Mouse (Mus musculus): ENCODE data around the gene AL732309.1. TPM values are rescaled to one million over a fixed set of nuclear protein-coding genes. Genes with fewer than 3 reads are reported as not detected.

The AL732309.1 gene
- polyA plus RNA-seq (2015; fragmentation: Nextera tagmentation; extraction: Ambion mirVana) = 10.2 and 10.4 TPM in 2 replicates

DNA sequence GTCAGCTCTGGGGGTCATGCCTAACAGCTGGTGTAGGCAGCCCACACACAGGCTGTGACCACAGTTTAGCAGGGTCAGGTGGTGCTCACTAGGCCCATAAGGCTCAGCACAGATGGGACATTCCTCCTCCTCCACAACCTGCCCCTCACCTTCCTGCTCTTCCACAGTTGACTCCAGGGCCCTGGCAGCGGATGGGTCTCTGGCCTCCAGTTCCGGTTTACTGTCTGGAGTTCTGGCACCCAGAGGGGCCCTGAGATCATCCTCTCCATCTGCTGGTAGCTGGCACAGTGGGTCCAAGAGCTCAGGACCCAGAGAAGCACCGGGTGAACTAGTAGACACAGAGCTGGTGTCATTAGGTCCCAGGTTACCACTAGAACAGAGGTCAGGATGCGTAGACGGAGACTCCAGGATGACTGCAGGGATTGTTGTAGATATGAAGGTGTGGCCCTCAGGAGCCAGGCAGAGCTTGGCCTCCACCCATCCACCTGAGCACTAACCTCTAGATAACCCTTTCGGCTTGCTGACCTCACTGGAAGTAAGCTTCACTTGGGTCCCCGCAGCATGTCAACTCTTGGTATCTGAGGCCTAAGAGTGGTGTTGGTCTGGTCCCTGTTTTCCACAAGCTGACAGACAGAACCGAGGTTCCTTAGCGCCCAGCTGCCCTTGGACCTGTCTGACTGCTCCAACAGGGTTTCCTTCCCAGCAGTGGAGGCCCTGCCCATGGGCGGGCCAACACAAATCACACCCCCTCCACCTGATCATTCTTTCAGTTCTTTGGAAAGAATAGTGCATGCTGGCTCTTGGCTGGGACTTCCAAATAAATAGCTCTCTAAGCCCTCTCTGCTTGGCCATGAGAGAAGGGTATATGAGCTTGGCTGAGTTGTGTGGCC lies at the start of gene AL732309.1:
TSS of gene AL732309.1 (minus strand) at position 681 of the 890 bp plus-strand sequence.
- no peak within 1 kb of the TSS; the same call in 1 of the 2 replicates for H3K27ac ChIP-seq

GRCm38 (mm10) chr2:25293706-25294105 lies 47.0 kb upstream of the AL732309.1 start:
- Histone ChIP-seq H3K27ac (no peak overlapping the region), H3K36me3 (no peaks in the 10 kb centered on the region), H3K27me3 (peaks cover 98% of the 10 kb centered on the region), H3K9me3 (no peaks in the 10 kb centered on the region), H3K4me2 (no peak overlapping the region), H3K4me3 (no peak overlapping the region), H3K9ac (no peak overlapping the region), H3K4me1 (peaks cover 39% of the 10 kb centered on the region)
- no peak for ATAC-seq (ENCODE audit: insufficient number of reproducible peaks, low FRiP score, low TSS enrichment, low read depth)
- WGBS = 69% methylated on average over 9 of the region's 9 CpGs

More for the DNA sequence above, at the start of gene AL732309.1:
- peaks cover 47% of the 10 kb centered on the region for H3K36me3 ChIP-seq
- H3K4me1 ChIP-seq = peaks cover 15% of the 10 kb centered on the region
- H3K9me3 ChIP-seq = no peaks in the 10 kb centered on the region
- 83% methylated on average over 10 of the region's 10 CpGs for WGBS
- no peak within 1 kb of the TSS for H3K4me3 ChIP-seq
- peaks cover 26% of the 10 kb centered on the region for H3K27me3 ChIP-seq
- H3K4me2 ChIP-seq = no peak within 1 kb of the TSS
- no peak for ATAC-seq (ENCODE audit: insufficient number of reproducible peaks, low FRiP score, low TSS enrichment, low read depth)
- no peak within 1 kb of the TSS for H3K9ac ChIP-seq

DNA sequence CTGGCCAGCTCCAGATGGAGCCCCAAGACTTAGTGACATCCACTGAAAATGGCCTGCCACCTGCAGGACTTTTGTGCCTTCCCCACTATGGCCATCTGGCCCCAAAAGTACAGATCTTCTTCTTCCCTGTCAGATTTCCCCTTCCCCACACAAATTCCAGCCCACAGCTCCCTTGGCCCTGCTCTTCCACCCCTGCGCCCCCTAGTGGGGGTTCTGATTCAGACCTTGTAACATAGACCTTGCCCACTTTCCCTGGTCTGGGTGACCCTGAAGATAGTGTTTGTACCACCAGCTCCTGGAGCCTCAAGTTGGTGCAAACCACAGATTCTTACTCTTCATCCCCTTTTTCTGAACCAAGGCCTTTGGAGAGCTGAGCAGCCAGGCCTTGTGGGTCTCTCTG lies 46.2 kb upstream of the AL732309.1 start:
- WGBS = 0% methylated on average over 1 of the region's 1 CpGs
- H3K36me3 ChIP-seq = no peaks in the 10 kb centered on the region
- H3K4me3 ChIP-seq = 0 out of 2 replicates have a peak overlapping the region, but pooled peaks have one; percentile 36
- no peak for ATAC-seq (ENCODE audit: insufficient number of reproducible peaks, low FRiP score, low TSS enrichment, low read depth)
- H3K9me3 ChIP-seq = no peaks in the 10 kb centered on the region
- no peak overlapping the region for H3K27ac ChIP-seq
- peaks cover 100% of the 10 kb centered on the region for H3K27me3 ChIP-seq
- H3K4me1 ChIP-seq = peaks cover 39% of the 10 kb centered on the region
- peak overlapping the region; percentile 55; the same call in 1 of the 2 replicates for H3K4me2 ChIP-seq
- no peak overlapping the region for H3K9ac ChIP-seq

- H3K4me3 ChIP-seq = peak overlapping the region; percentile 36
- H3K27ac ChIP-seq = no peak overlapping the region
- no peak for ATAC-seq (ENCODE audit: insufficient number of reproducible peaks, low FRiP score, low TSS enrichment, low read depth)
- no peak overlapping the region for H3K9ac ChIP-seq
- H3K27me3 ChIP-seq = peaks cover 100% of the 10 kb centered on the region
- peak overlapping the region; percentile 55 for H3K4me2 ChIP-seq
- H3K9me3 ChIP-seq = no peaks in the 10 kb centered on the region
- H3K36me3 ChIP-seq = no peaks in the 10 kb centered on the region
- WGBS = 3% methylated on average over 34 of the region's 43 CpGs
- peaks cover 43% of the 10 kb centered on the region for H3K4me1 ChIP-seq
These were observed 45.4 kb upstream of the AL732309.1 start for GRCm38 (mm10) chr2:25292054-25292544.

DNA sequence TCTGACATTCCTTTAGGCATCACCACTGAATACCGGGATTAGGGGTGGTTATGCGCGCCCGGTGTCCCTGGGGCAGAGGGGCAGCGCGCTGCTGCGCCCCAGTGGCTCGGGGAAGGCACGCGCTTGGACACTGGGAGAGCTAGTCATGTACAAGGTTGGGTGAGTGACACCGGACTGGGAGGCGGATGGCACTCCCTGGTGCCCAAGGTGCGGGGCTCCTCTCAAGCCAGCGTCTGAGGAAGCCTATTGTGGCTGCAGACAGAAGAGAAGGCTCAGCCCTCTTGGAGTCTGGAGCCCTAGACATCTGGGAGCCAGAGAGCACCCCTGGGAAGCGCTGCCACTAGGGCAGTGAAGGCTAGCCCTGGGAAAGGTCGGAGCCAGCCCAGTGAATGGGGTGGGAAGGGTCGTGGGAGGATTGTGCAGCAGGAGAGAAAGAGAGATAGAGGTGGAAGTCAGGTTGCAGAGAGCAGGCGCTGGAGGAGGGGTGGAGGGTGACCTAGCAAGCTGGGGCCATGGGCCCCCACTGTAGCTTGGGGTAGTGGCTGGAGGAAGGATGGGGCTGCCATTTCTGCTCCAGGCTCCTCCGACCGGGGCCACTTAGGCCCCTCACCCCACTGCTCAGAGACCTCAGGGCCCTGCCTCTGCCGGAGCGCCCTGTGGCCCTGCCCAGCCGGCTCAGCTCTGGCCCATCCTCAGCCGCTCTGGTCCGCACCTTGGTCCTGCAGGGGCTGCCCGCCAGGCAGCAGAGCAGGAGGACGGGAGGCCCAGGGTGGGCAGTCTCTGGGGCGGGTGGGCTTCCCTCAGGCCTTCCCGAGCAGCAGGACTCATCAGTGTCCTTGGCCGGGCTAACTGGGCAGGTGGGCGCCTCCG lies 44.8 kb upstream of the AL732309.1 start:
- ATAC-seq (ENCODE audit: insufficient number of reproducible peaks, low FRiP score, low TSS enrichment, low read depth) = no peak

DNA sequence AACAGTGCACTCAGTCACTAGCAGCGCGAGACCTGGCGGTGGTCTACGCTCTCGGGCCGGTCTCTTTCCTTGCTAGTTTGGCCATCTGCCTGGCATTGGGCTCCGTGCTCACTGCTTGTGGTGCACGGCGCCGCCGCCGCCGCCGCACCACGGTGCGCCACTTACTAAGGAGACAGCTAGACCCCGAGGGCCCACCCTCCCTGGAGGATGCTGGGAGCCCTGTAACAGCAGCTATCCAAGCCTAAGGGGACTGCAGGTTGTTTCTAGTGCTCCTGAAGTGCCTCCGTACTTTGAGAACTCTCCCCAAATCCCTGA lies 44.1 kb upstream of the AL732309.1 start:
- no peak for ATAC-seq (ENCODE audit: insufficient number of reproducible peaks, low FRiP score, low TSS enrichment, low read depth)
- H3K36me3 ChIP-seq = peaks cover 3% of the 10 kb centered on the region
- H3K9me3 ChIP-seq = no peaks in the 10 kb centered on the region
- peaks cover 91% of the 10 kb centered on the region for H3K27me3 ChIP-seq
- under 1% methylated on average over 18 of the region's 18 CpGs for WGBS
- H3K4me2 ChIP-seq = peak overlapping the region; percentile 42
- H3K4me1 ChIP-seq = peaks cover 53% of the 10 kb centered on the region
- H3K27ac ChIP-seq = no peak overlapping the region
- no peak overlapping the region for H3K9ac ChIP-seq
- H3K4me3 ChIP-seq = peak overlapping the region; percentile 27

More for the DNA sequence above, 44.8 kb upstream of the AL732309.1 start:
- H3K4me1 ChIP-seq = peaks cover 48% of the 10 kb centered on the region
- 7% methylated on average over 32 of the region's 32 CpGs for WGBS
- H3K9me3 ChIP-seq = no peaks in the 10 kb centered on the region
- H3K4me2 ChIP-seq = peak overlapping the region; percentile 55
- H3K27me3 ChIP-seq = peaks cover 97% of the 10 kb centered on the region
- no peak overlapping the region for H3K27ac ChIP-seq
- H3K36me3 ChIP-seq = no peaks in the 10 kb centered on the region
- peak overlapping the region; percentile 36 for H3K4me3 ChIP-seq
- no peak overlapping the region for H3K9ac ChIP-seq

GRCm38 (mm10) chr2:25290101-25290815 lies 43.6 kb upstream of the AL732309.1 start:
- Histone ChIP-seq H3K4me2 (peak overlapping the region; percentile 42), H3K4me1 (peaks cover 57% of the 10 kb centered on the region), H3K4me3 (peak overlapping the region; percentile 27), H3K9me3 (no peaks in the 10 kb centered on the region), H3K27me3 (peaks cover 86% of the 10 kb centered on the region), H3K9ac (no peak overlapping the region), H3K36me3 (peaks cover 8% of the 10 kb centered on the region), H3K27ac (no peak overlapping the region)
- 2% methylated on average over 54 of the region's 54 CpGs for WGBS
- no peak for ATAC-seq (ENCODE audit: insufficient number of reproducible peaks, low FRiP score, low TSS enrichment, low read depth)

- Histone ChIP-seq H3K9me3 (no peaks in the 10 kb centered on the region), H3K4me2 (peak within 1 kb of the TSS; percentile 42), H3K27me3 (peaks cover 80% of the 10 kb centered on the region), H3K36me3 (peaks cover 14% of the 10 kb centered on the region), H3K4me3 (peak within 1 kb of the TSS; percentile 27), H3K9ac (no peak within 1 kb of the TSS), H3K27ac (no peak within 1 kb of the TSS), H3K4me1 (peaks cover 59% of the 10 kb centered on the region)
- no peak for ATAC-seq (ENCODE audit: insufficient number of reproducible peaks, low FRiP score, low TSS enrichment, low read depth)
- WGBS = 7% methylated on average over 11 of the region's 11 CpGs
These were observed 43.0 kb upstream of the AL732309.1 start, which contains the start of gene Lrrc26 for GRCm38 (mm10) chr2:25289651-25290050. Gene Lrrc26 (plus strand): TSS chr2:25289915.

GRCm38 (mm10) chr2:25288734-25289345 lies 42.2 kb upstream of the AL732309.1 start:
- H3K9ac ChIP-seq = no peak overlapping the region
- no peak overlapping the region for H3K4me2 ChIP-seq
- H3K27ac ChIP-seq = no peak overlapping the region
- WGBS = 86% methylated on average over 7 of the region's 7 CpGs
- no peak for ATAC-seq (ENCODE audit: insufficient number of reproducible peaks, low FRiP score, low TSS enrichment, low read depth)
- no peak overlapping the region for H3K4me3 ChIP-seq
- peaks cover 22% of the 10 kb centered on the region for H3K36me3 ChIP-seq
- H3K9me3 ChIP-seq = no peaks in the 10 kb centered on the region
- H3K27me3 ChIP-seq = peaks cover 72% of the 10 kb centered on the region
- H3K4me1 ChIP-seq = peaks cover 59% of the 10 kb centered on the region

- H3K9ac ChIP-seq = no peak within 1 kb of the TSS
- peaks cover 64% of the 10 kb centered on the region for H3K27me3 ChIP-seq
- H3K27ac ChIP-seq = peak within 1 kb of the TSS; percentile 67
- no peak for ATAC-seq (ENCODE audit: insufficient number of reproducible peaks, low FRiP score, low TSS enrichment, low read depth)
- H3K4me2 ChIP-seq = peak within 1 kb of the TSS; percentile 26; the same call in 1 of the 2 replicates
- 86% methylated on average over 6 of the region's 6 CpGs for WGBS
- no peak within 1 kb of the TSS for H3K4me3 ChIP-seq
- peaks cover 30% of the 10 kb centered on the region for H3K36me3 ChIP-seq
- H3K4me1 ChIP-seq = peaks cover 59% of the 10 kb centered on the region
- H3K9me3 ChIP-seq = no peaks in the 10 kb centered on the region
These were observed 41.4 kb upstream of the AL732309.1 start, which contains the start of gene Tmem210 for GRCm38 (mm10) chr2:25287927-25288649. Gene Tmem210 (plus strand): TSS chr2:25288145.
